Mouse (Mus musculus) liver, embryonic 16.5 days (tissue): ENCODE data around the gene Astn1. TPM values are rescaled to one million over a fixed set of nuclear protein-coding genes. Genes with fewer than 3 reads are reported as not detected.

Experiments used
- ATAC-seq: fragments of 200-750 bp; cut with Nextera tagmentation; 2 replicates; pipeline ENCODE4 v1.8.0; 2017; ENCODE audit warnings: low read depth, mild to moderate bottlenecking, moderate number of reproducible peaks, moderate library complexity
- H3K27ac ChIP-seq: fragments of 300-500 bp; sonication (generic); 2 replicates; pipeline ENCODE4 v1.5.1; 2014; ENCODE audit warnings: mild to moderate bottlenecking, low read length
- H3K27me3 ChIP-seq: fragments of 300-500 bp; sonication (generic); 2 replicates; pipeline ENCODE4 v1.6.1; 2014; ENCODE audit warnings: low read depth, low read length, mixed read lengths; ENCODE audit not compliant: control insufficient read depth, insufficient read depth
- H3K36me3 ChIP-seq: fragments of 300-500 bp; sonication (generic); 2 replicates; pipeline ENCODE4 v1.6.1; 2014; ENCODE audit warnings: mild to moderate bottlenecking; ENCODE audit not compliant: control insufficient read depth, insufficient read depth
- H3K4me1 ChIP-seq: fragments of 300-500 bp; sonication (generic); 2 replicates; pipeline ENCODE4 v1.6.1; 2014; ENCODE audit warnings: low read depth, low read length, mixed read lengths; ENCODE audit not compliant: control insufficient read depth
- H3K4me2 ChIP-seq: fragments of 300-500 bp; sonication (generic); 2 replicates; pipeline ENCODE4 v1.6.1; 2014; ENCODE audit warnings: low read depth, low read length, mixed read lengths
- H3K4me3 ChIP-seq: fragments of 300-500 bp; sonication (generic); 2 replicates; pipeline ENCODE4 v1.5.1; 2014; ENCODE audit warnings: low read depth, mild to moderate bottlenecking, low read length
- H3K9ac ChIP-seq: fragments of 300-500 bp; sonication (generic); 2 replicates; pipeline ENCODE4 v1.6.1; 2014; ENCODE audit warnings: low read depth, low read length
- H3K9me3 ChIP-seq: fragments of 300-500 bp; sonication (generic); replicated peaks from 2 replicates; pipeline ENCODE4 v1.6.1; 2016; ENCODE audit warnings: low read length; ENCODE audit not compliant: control insufficient read depth
- WGBS: fragments of 180-500 bp; shearing (Covaris S2); extraction: QIAGEN DNeasy Blood & Tissue Kit; methylation state at CpG from one replicate; pipeline ENCODE4 v1.1.7; 2014; ENCODE audit not compliant: insufficient replicate concordance; 5-methylcytosine and 5-hydroxymethylcytosine counted together
- polyA plus RNA-seq: library from polyadenylated mRNA; unstranded; fragments of >200 nt; fragmentation: Nextera tagmentation; extraction: Ambion mirVana; gene quantifications from 2 replicates; pipeline ENCODE4 v1.2.1, GENCODE M21; 2015

Astn1 gene
- polyA plus RNA-seq, 1 experiment from 2014 or later = not detected

DNA sequence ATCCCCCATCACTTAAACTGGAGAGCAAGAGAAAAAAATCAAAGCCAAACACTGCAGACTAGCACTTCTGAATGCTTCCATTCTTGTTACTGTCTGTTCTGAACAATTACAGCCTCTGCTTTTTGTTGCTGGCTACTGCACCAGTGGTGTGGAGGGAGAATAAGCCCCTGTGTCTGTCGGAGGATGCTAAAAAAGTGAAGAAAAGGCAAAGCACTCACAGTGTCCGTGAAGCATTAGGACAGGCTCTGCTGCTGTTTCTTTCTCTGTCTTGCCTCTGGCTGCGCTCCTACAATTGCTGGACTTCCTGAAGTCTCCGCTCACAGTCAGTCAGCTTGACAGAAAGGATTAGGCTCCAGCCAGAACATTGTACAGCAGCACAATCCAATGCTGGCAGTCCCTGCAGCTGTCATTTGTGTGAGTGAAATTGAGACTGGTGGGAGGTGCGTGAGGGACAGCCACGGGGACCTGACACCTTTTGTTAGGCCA lies 192.0 kb downstream of the Astn1 start:
- ATAC-seq = no peak
- Histone ChIP-seq H3K36me3 (no peaks in the 10 kb centered on the region), H3K27ac (no peak overlapping the region)

GRCm38 (mm10) chr1:158573168-158573567 lies 211.1 kb downstream of the Astn1 start:
- Histone ChIP-seq H3K9ac (no peak overlapping the region), H3K27ac (no peak overlapping the region), H3K4me2 (no peak overlapping the region), H3K27me3 (no peaks in the 10 kb centered on the region), H3K4me3 (no peak overlapping the region), H3K36me3 (no peaks in the 10 kb centered on the region), H3K9me3 (no peaks in the 10 kb centered on the region; the same call in 1 of the 2 replicates), H3K4me1 (no peaks in the 10 kb centered on the region)
- ATAC-seq = no peak
- 71% methylated on average over 5 of the region's 5 CpGs for WGBS

More for the DNA sequence above, 192.0 kb downstream of the Astn1 start:
- Histone ChIP-seq H3K4me2 (no peak overlapping the region), H3K27me3 (no peaks in the 10 kb centered on the region), H3K4me3 (no peak overlapping the region), H3K4me1 (no peaks in the 10 kb centered on the region), H3K9ac (no peak overlapping the region), H3K9me3 (no peaks in the 10 kb centered on the region)
- WGBS = 34% methylated on average over 6 of the region's 6 CpGs

DNA sequence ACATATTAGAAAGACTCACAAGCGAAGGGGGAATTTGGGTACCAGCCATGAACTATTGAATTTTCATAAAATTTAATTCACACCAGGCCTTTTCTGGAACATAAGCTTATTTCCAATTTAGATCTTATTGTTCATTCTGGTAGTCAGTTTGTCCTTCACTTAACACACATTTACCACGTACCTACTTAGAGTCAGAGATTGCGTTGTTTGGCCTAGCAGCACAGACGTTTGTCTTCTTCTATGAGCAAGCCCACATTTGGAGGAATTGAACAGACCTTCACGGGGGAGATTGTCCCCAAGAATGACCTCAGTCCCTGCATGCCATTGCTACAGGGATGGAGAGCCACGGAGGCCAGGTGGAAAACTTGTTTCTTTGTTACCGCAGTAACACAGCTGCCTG lies 211.5 kb downstream of the Astn1 start:
- H3K4me1 ChIP-seq = no peaks in the 10 kb centered on the region
- no peak overlapping the region for H3K27ac ChIP-seq
- WGBS = 68% methylated on average over 7 of the region's 7 CpGs
- H3K4me3 ChIP-seq = no peak overlapping the region
- no peaks in the 10 kb centered on the region for H3K27me3 ChIP-seq
- no peaks in the 10 kb centered on the region; the same call in 1 of the 2 replicates for H3K9me3 ChIP-seq
- ATAC-seq = no peak
- no peak overlapping the region for H3K4me2 ChIP-seq
- H3K36me3 ChIP-seq = no peaks in the 10 kb centered on the region
- no peak overlapping the region for H3K9ac ChIP-seq

DNA sequence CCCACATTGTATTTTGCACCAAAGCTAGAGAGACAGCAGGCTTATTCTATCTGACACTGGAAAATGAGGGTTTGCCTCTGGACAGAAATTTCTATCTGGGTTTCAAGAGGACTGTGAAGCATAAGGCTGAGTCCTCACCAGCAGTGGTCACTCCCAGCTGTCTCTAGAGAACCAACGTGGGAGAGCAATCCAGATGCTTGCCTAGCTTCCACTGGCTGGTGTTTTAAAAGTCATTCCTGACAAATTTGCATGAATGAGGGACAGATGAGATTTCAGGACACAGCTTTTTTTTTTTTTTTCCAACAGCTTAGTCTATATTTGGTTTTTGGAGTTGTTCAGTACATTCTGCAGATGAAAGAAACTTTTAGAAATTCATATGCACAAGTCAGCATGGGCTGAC lies 213.9 kb downstream of the Astn1 start:
- Histone ChIP-seq H3K9ac (no peak overlapping the region), H3K27me3 (no peaks in the 10 kb centered on the region), H3K27ac (no peak overlapping the region), H3K4me2 (no peak overlapping the region), H3K4me3 (no peak overlapping the region), H3K4me1 (no peaks in the 10 kb centered on the region), H3K36me3 (no peaks in the 10 kb centered on the region), H3K9me3 (no peaks in the 10 kb centered on the region; the same call in 1 of the 2 replicates)
- ATAC-seq = no peak
- whole genome bisulfite sequencing = 32% methylated on average over 1 of the region's 1 CpGs

GRCm38 (mm10) chr1:158581806-158582205 lies 219.7 kb downstream of the Astn1 start:
- Histone ChIP-seq H3K36me3 (no peaks in the 10 kb centered on the region), H3K4me2 (no peak overlapping the region), H3K27ac (no peak overlapping the region), H3K27me3 (no peaks in the 10 kb centered on the region), H3K9ac (no peak overlapping the region), H3K4me1 (no peaks in the 10 kb centered on the region), H3K9me3 (no peaks in the 10 kb centered on the region), H3K4me3 (no peak overlapping the region)
- no peak for ATAC-seq

DNA sequence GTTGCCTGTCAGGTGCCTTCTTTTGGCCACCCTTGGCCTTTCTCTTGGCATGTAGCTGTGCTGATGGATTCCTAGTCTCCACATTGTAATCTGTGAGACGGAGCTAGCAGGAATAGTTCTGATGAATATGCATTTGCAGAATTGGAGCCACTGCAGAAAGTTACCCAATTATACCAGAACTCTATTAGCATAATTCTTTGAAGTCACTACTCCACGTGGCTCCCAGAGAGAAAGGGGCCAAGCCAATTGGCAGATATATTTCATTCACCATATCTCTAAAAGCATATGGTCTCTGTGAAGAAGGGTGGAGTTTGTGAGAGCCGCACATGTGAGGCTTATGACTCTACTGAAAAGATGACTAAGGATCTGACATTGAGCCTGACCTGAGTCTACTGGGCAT lies 226.8 kb downstream of the Astn1 start:
- Histone ChIP-seq H3K4me1 (no peaks in the 10 kb centered on the region), H3K9me3 (no peaks in the 10 kb centered on the region), H3K4me2 (no peak overlapping the region), H3K4me3 (no peak overlapping the region), H3K36me3 (no peaks in the 10 kb centered on the region), H3K27ac (no peak overlapping the region), H3K9ac (no peak overlapping the region), H3K27me3 (no peaks in the 10 kb centered on the region)
- 54% methylated on average over 3 of the region's 3 CpGs for WGBS
- no peak for ATAC-seq

DNA sequence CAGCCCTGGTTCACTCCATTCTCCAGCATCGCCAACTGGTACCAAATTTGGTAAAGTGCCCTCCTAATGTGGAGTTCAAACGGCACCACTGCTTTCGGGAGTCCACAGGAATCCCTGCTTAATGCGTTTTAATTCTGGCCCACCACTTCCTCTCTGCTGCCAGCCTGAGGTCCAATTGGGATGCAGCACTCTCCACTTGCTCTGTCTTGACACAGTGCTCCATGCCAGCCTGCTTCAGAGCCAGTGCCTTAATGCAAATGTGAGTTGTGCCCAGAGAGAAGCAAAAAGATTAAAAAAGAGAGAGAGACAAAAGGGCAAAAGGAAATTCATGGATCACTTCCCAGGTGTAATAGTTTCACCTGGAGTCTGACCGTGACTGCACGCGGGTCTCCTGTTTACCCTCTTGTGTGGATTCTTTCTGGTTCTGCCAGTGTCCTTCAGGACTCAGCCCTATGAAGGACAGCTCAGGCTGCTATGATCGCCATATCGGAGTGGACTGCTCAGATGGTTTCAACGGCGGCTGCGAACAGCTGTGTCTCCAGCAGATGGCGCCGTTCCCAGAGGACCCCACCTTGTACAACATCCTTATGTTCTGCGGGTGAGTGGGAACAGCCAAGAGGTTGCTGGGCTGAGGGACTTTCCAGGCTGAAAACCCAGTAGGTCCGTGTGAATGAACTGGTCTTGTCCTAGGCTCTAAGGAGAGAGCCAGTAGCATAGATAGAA lies 234.8 kb downstream of the Astn1 start:
- no peaks in the 10 kb centered on the region for H3K27me3 ChIP-seq
- 24% methylated on average over 16 of the region's 16 CpGs for WGBS
- ATAC-seq = no peak

GRCm38 (mm10) chr1:158597996-158598395 lies 235.9 kb downstream of the Astn1 start:
- 57% methylated on average over 7 of the region's 7 CpGs for WGBS

More for the DNA sequence above, 234.8 kb downstream of the Astn1 start:
- Histone ChIP-seq H3K27ac (no peak overlapping the region), H3K9me3 (no peaks in the 10 kb centered on the region), H3K4me1 (no peaks in the 10 kb centered on the region), H3K9ac (no peak overlapping the region), H3K4me3 (no peak overlapping the region), H3K4me2 (no peak overlapping the region), H3K36me3 (no peaks in the 10 kb centered on the region)

DNA sequence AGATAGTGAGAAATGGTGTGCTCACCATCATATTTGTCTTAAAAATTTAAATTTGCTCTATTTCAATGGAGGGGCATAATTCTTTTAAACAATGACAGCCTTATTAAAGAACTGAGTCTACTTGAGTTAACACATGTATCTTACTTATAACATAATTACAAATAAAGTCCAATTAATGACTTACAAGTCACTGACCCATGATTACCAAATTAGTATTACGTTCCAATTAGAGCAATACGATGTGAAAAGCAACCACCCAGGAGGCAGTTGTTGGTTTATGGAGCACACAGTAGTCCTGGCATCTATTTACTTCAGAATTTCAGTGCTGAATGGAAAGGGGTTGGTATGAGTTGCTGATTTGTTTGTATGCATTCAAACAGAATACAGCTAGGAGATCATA lies 237.4 kb downstream of the Astn1 start:
- Histone ChIP-seq H3K27me3 (no peaks in the 10 kb centered on the region), H3K4me3 (no peak overlapping the region), H3K36me3 (no peaks in the 10 kb centered on the region), H3K9me3 (no peaks in the 10 kb centered on the region), H3K4me1 (no peaks in the 10 kb centered on the region), H3K4me2 (no peak overlapping the region), H3K9ac (no peak overlapping the region), H3K27ac (no peak overlapping the region)
- no peak for ATAC-seq
- WGBS = 69% methylated on average over 2 of the region's 2 CpGs

More at GRCm38 (mm10) chr1:158597996-158598395, 235.9 kb downstream of the Astn1 start:
- Histone ChIP-seq H3K27ac (no peak overlapping the region), H3K4me2 (no peak overlapping the region), H3K9me3 (no peaks in the 10 kb centered on the region), H3K4me1 (no peaks in the 10 kb centered on the region), H3K27me3 (no peaks in the 10 kb centered on the region), H3K36me3 (no peaks in the 10 kb centered on the region), H3K4me3 (no peak overlapping the region), H3K9ac (no peak overlapping the region)
- ATAC-seq = no peak
